Mouse (Mus musculus): Measurements from ENCODE around the gene Pknox2. TPM values are rescaled to one million over a fixed set of nuclear protein-coding genes. Genes with fewer than 3 reads are reported as not detected.

Gene Pknox2
- total RNA-seq, 2 experiments from 2014 or later = 25.4 to 29.5 TPM

- DNase-seq (ENCODE audit: low spot score in 2 of 2) = peak; percentile 75 to 84
Measured at GRCm38 (mm10) chr9:36895009-36895693, 252.1 kb downstream of the Pknox2 start.

- DNase-seq (ENCODE audit: low spot score in 2 of 2) = no peak
Measured at GRCm38 (mm10) chr9:36894242-36894641, 253.0 kb downstream of the Pknox2 start.

GRCm38 (mm10) chr9:36893413-36893990, 253.7 kb downstream of the Pknox2 start:
- no peak for DNase-seq (ENCODE audit: low spot score in 2 of 2)

DNA sequence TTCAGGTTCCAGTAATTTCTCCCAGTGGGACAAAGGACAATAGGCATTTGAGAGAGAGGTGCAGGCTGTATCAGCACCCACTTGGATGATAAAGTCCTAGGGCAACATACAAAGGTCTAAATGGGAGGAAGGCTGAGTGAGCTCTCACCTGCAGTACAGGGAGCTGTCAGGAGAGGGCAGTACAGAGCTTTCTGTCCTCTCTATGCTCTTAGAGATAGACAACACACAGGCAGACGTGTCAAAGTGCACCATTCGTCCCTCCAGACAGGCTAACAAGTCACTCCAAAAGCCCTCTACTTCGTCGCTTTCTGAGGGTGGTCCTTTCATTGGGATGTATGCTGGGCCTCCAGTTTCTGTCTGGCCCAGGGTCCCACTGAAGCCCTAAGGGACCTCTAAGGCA, 256.7 kb downstream of the Pknox2 start:
- peak; percentile 37 for DNase-seq (ENCODE audit: low spot score in 2 of 2)

- no peak for DNase-seq (ENCODE audit: low spot score in 2 of 2)
Measured at GRCm38 (mm10) chr9:36885237-36885636, 262.0 kb downstream of the Pknox2 start.

- DNase-seq (ENCODE audit: low spot score in 2 of 2) = no peak
Measured at GRCm38 (mm10) chr9:36883569-36883968, 263.6 kb downstream of the Pknox2 start.

DNA sequence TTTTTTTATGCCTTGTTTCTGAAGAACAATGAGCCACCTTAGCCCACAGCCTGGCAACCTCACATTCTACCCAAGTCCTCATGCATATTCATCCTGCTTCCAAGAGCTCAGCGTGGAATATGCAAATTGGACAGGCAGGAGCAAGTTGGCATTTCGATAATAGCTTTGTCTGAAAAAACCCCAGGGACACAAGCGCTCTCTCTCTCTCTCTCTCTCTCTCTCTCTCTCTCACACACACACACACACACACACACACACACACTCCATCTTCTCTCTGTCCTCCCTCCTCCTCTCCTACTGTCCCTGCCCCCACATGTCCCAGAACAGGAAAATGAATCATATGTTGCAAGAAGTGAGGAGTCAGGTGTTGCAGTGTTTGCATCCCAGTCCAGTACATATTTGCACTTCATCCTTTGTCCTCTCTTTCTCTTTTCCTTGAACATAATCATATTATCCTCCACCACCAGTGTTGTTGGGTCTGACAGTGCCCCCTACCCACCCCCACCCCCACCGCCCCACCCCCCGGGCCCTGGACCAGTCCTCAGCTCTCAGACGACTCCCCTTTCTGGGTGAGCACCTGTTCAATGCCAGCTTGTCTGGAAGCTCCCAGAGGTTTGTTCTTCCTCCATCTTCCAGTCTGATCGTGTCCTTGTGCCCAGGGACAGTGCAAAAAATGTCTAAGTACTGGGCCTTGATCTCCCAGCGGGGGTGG, 265.0 kb downstream of the Pknox2 start:
- DNase-seq (ENCODE audit: low spot score in 2 of 2) = peak; percentile 15 to 52

DNA sequence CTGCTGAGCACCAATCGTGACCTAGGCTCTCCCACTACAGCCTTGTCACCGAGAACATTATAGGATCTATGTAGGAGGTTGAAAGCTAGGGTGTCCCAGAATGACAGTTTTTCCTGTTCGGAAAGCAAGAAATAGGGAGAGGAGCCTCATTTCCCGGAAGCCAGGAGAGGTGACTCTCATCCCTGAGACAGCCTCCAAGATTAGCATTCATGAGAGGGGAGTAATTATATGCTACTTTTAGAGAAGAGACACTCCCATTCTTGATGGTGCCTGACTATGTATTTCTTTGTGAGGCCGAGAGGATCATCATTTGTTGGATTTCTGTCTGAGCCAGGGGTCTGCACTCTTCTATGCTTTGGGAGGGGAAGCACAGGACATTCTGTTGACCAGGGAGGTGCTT, 265.6 kb downstream of the Pknox2 start:
- DNase-seq (ENCODE audit: low spot score in 2 of 2) = no peak

DNA sequence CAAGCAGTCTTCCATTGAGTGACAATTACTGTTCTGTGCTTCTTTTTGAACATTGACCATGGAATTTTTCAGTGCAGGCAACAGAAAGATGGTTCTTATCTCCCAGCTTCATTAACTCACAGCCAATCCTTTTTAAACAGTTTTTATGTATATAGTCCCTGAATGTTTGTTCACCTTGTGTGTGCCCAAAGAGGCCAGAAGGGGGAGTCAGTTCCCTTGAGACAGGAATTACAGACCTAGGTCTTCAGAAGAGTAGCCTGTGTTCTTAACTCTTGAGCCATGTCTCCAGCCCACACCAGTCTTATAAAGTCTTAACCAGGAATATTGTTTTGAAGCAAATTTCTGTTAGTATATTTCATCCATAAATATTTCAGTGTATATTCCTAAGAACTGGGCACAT, 270.4 kb downstream of the Pknox2 start:
- DNase-seq (ENCODE audit: low spot score in 2 of 2) = no peak

DNA sequence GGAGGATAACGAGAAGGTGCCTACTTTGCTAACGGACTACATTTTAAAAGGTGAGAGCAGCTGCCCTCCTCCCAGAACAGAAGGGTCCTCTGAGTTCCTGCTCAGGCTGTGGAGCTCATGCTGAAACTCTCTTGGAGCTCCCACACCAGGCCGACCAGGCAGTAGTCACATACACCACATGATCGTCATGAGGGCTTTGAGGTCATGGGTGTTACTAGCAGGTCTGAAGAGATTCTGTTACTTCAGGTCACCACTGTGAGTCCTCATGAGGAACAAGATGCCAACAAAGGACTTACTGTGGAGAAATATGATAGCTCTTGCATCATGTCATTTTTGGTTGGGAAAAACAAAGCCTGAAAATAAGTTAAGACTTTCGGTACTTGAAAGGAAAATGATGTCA, 270.9 kb downstream of the Pknox2 start:
- no peak for DNase-seq (ENCODE audit: low spot score in 2 of 2)

DNA sequence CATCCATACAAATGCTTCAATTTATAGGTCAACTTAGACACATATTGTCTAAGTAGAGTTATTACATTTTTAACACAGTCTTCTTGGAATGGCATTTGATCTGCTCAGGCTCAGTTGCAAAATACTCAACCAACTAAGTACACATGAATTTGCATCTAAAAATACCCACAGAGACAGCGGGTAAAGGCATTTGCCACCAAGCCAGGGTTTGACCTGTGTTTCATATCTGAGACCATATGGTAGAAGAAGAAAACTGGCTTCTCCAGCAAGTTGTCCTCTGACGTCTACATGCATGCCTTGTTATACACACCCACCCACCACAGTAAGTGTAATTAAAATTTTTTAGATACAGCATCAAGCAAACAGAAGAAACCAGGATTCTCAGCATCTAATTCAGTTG, 273.4 kb downstream of the Pknox2 start:
- DNase-seq (ENCODE audit: low spot score in 2 of 2) = no peak

DNA sequence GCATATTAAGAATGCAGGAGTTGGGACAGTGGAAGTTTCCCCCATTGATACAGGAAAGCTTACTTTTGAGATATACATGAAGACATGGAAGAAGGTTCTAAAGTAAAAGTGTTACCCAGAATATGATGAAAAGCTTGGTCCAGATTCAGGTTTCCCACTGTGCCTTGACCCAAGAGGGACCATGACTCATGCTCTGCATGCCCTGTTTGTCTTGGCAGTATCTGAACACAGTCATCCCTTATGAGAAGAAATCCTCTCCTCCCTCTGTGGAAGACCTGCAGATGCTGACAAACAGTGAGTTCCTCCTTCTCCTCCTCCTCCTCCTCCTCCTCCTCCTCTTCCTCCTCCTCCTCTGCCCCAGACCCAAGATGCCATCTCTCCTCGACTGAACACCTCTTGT, 276.9 kb downstream of the Pknox2 start:
- DNase-seq (ENCODE audit: low spot score in 2 of 2) = no peak

GRCm38 (mm10) chr9:36868662-36869061, 278.5 kb downstream of the Pknox2 start:
- DNase-seq (ENCODE audit: low spot score in 2 of 2) = no peak

GRCm38 (mm10) chr9:36864862-36865813, 282.1 kb downstream of the Pknox2 start:
- no peak for DNase-seq (ENCODE audit: low spot score in 2 of 2)

GRCm38 (mm10) chr9:36863694-36864093, 283.5 kb downstream of the Pknox2 start:
- no peak for DNase-seq (ENCODE audit: low spot score in 2 of 2)

DNA sequence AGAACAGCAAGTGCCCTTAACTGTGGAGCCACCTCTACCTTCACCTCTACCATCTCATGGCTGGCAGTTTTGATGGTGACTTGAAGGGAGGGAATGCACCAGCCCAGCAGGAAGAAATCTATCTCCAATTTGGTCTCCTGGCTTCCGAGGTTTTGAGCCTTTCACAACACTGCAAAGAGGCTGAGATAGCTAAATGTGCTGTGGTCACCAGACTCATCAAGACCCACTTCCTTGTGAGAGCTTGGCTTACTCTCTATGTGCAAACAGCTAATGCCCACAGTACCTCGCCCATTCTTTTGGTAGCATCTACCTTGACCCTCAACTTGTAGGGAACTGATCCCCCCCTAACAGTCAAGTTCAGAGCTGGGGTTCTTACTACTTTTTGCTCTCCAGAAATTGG, 284.6 kb downstream of the Pknox2 start:
- DNase-seq (ENCODE audit: low spot score in 2 of 2) = no peak

DNA sequence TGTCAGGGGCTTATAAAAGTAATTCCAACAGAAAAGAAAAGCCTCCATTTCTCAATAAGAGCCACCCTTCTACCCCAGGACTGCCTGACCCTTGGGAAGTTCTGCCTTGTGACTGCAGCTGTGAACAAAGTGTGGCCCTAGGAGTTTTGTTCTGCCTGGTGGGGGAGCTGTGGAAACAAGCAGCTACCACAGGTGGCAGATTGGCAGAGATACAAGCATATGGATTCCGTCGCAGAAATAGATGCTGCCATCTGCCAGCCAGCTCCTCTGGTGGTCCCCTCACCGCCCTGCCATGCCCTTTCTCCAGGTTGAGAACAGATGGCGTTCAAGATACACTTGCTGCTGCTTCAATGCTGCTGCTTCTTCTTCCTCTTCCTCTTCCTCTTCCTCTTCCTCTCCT, 288.5 kb downstream of the Pknox2 start:
- DNase-seq (ENCODE audit: low spot score in 2 of 2) = peak in 1 of 2 experiments; percentile 34

- DNase-seq (ENCODE audit: low spot score in 2 of 2) = no peak
Measured at GRCm38 (mm10) chr9:36857476-36858117, 289.6 kb downstream of the Pknox2 start.

- no peak for DNase-seq (ENCODE audit: low spot score in 2 of 2)
Measured at GRCm38 (mm10) chr9:36856351-36856750, 290.9 kb downstream of the Pknox2 start.

GRCm38 (mm10) chr9:36852175-36852574, 295.0 kb downstream of the Pknox2 start:
- DNase-seq (ENCODE audit: low spot score in 2 of 2) = no peak

GRCm38 (mm10) chr9:36850091-36850490, 297.1 kb downstream of the Pknox2 start:
- DNase-seq (ENCODE audit: low spot score in 2 of 2) = peak; percentile 20 to 47
